Mouse (Mus musculus): ENCODE measurements around the gene Gm11437. TPM values are rescaled to one million over a fixed set of nuclear protein-coding genes. Genes with fewer than 3 reads are reported as not detected.

The Gm11437 gene
- polyA plus RNA-seq, 1 experiment from 2014 or later: not detected

Other genes with a start within 250 kb of the Gm11437 start
- gene Ddx52, start 225.4 kb downstream of the Gm11437 start, polyA plus RNA-seq (2014; fragmentation: Nextera tagmentation; extraction: Ambion mirVana): 21.9 and 25.3 TPM in 2 replicates
- 26.2 and 28.2 TPM in 2 replicates for gene Synrg, start 203.0 kb downstream of the Gm11437 start, polyA plus RNA-seq (2014; fragmentation: Nextera tagmentation; extraction: Ambion mirVana)
- 11.3 and 13.7 TPM in 2 replicates for gene Dusp14, start 98.2 kb downstream of the Gm11437 start, polyA plus RNA-seq (2014; fragmentation: Nextera tagmentation; extraction: Ambion mirVana)
- gene Tada2a, start 37.9 kb downstream of the Gm11437 start, polyA plus RNA-seq (2014; fragmentation: Nextera tagmentation; extraction: Ambion mirVana): 27.6 and 28.1 TPM in 2 replicates
- gene Acaca, start 37.8 kb downstream of the Gm11437 start, polyA plus RNA-seq (2014; fragmentation: Nextera tagmentation; extraction: Ambion mirVana): 36.2 and 40.7 TPM in 2 replicates

All from hindbrain, embryonic 14.5 days (tissue).